Mouse (Mus musculus): Measurements from ENCODE around the gene Sorbs2.

GRCm38 (mm10) chr8:45673149-45673548 is 165.6 kb downstream of the Sorbs2 start:
- TF ChIP-seq EP300 (IDR thresholded peaks at IDR 0.05; ENCODE audit: low read depth), result no peak
- TF ChIP-seq CTCF (IDR thresholded peaks at IDR 0.05; ENCODE audit: low read depth), result no peak
